Mouse (Mus musculus) spleen, adult 2 months (tissue): ENCODE data around the gene Cwc27.

Source experiments
- CTCF ChIP-seq: fragments of 200-500 bp; IDR thresholded peaks from 2 replicates; pipeline ENCODE4 v1.5.1; 2011; ENCODE audit warnings: mild to moderate bottlenecking, inconsistent platforms; ENCODE audit not compliant: insufficient read depth, insufficient read length, insufficient replicate concordance; ENCODE audit errors: extremely low read depth
- POLR2A ChIP-seq: fragments of 200-500 bp; IDR thresholded peaks from 2 replicates; pipeline ENCODE4 v1.6.1; 2011; ENCODE audit warnings: low read depth, low read length, inconsistent platforms

- TF ChIP-seq POLR2A, result no peak
- no peak for TF ChIP-seq CTCF
Measured at GRCm38 (mm10) chr13:104805681-104806080, 11.3 kb downstream of the Cwc27 start.
